Mouse (Mus musculus) heart, adult 2 months (tissue): Measurements from ENCODE around the gene Plekhh1.

ENCODE experiments used
- CTCF ChIP-seq: fragments of 200-600 bp; IDR thresholded peaks from 2 replicates; pipeline ENCODE4 v1.8.1; 2022; ENCODE audit warnings: antibody characterized with exemption, mild to moderate bottlenecking, moderate library complexity
- EP300 ChIP-seq: fragments of 200-500 bp; IDR thresholded peaks from 2 replicates; pipeline ENCODE4 v1.6.1; 2011; ENCODE audit warnings: low read depth, low read length, control low read depth; ENCODE audit not compliant: insufficient read depth
- POLR2A ChIP-seq: fragments of 200-500 bp; IDR thresholded peaks from 2 replicates; pipeline ENCODE4 v1.6.1; 2011; ENCODE audit warnings: mild to moderate bottlenecking, low read depth, low read length, control low read depth; ENCODE audit not compliant: insufficient read depth

DNA sequence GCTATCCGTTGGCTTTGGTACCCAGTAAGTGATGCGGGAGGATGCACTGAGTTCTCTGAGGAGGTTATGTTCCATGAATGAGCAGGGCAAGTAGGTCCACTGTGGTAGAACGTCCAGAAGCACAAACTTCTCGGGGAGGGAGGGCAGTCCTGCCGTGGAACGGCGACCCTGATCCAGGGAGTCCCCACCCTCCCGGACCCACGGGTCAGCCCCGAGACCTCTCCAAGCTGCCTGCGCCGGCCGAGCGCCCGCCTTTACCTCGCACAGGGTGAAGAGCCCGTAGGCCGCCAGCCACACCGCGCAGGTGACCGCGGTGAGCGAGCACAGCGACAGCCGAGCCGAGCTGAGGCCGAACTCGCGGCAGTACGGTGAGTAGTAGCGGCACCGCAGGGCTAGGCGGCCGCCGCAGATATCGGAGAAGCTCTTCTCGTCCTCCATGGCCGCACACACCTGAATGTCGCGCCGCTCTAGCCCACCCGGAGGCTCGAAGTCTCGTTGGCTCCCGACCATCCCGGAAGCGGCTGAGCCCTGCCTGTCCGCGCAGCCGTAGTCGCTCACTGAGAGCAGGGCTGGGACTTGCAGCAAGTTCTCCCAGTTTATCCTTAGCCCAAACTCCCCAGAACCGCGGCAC is 60.3 kb downstream of the Plekhh1 start, which contains the start of gene Pigh:
- TF ChIP-seq CTCF, result 0 out of 2 replicates have a peak, but pooled peaks have one; percentile 3
- TF ChIP-seq POLR2A, result peak; percentile 51; the same call in 1 of the 2 replicates
- no peak for TF ChIP-seq EP300
